Mouse (Mus musculus): ENCODE measurements around the gene Nid1. TPM values are rescaled to one million over a fixed set of nuclear protein-coding genes. Genes with fewer than 3 reads are reported as not detected.
"Not testable (repeated sequence)": the region's sequence is repeated elsewhere in the genome, so short reads cannot be mapped to it uniquely, and the experiment has no call there.

The Nid1 gene
- 0.50 TPM for polyA plus RNA-seq (2021)

GRCm38 (mm10) chr13:13437460-13438015 lies at the start of gene Nid1:
Gene Nid1, plus strand, starts transcription at chr13:13437551.
- H3K27me3 ChIP-seq; ATAC-seq; in situ Hi-C loops (cut with MboI; ENCODE audit: low pct_unique_long_range_greater_than_20kb); POLR2A ChIA-PET; CTCF ChIA-PET; DNase-seq (ENCODE audit: low read depth, low spot score): not testable (repeated sequence)

DNA sequence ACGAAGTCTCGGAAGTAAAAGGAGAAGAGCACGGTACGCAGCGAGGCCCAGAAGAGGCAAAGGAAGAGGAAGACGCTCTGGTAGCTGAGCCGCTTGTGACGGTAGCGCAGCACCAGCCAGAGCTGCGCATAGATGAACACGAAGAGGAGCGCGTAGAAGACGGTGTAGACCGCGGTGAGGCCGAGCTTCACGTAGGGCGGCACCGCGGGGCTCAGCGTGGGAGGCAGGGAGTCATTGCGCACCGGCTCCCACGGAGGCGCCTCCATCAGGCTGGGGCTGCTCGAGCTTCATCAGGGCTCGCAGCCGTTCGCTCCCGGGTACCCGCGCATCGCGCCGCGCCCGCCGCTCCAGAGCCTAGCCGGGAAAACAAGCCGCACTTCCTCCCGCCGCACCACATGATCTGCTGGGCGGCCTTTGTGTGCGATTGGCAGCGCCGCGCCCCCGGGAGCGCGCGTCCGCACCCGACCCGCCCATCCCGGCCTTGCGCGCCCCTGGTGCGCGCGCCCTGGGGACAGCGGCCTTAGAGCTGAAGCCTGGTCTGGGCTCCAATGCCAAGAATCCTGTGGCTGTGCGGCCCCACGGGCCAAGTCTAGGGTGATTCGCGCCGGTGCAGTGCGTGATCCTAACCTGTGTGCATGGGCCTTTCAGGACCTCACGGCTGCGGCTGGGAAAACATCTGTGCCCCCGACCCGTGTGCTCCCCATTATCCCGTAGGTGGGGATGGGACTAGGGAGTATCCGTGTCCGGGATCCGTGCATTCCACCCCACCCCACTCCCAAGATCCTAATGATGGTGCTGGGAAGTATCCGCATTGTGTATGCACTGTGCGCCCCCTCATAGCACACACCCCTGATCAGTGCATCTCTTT lies 43.9 kb upstream of the Nid1 start, which contains the start of gene Gpr137b:
TSS of gene Gpr137b (minus strand) at position 787 of the 868 bp plus-strand sequence.
- DNase-seq (ENCODE audit: low read depth, low spot score); in situ Hi-C loops (cut with MboI; ENCODE audit: low pct_unique_long_range_greater_than_20kb); CTCF ChIA-PET; POLR2A ChIA-PET; H3K27me3 ChIP-seq: not testable (repeated sequence)
- ATAC-seq, result peak; percentile 78

GRCm38 (mm10) chr13:13394096-13394395 lies 43.3 kb upstream of the Nid1 start:
- in situ Hi-C loops (cut with MboI; ENCODE audit: low pct_unique_long_range_greater_than_20kb); POLR2A ChIA-PET; CTCF ChIA-PET; DNase-seq (ENCODE audit: low read depth, low spot score); H3K27me3 ChIP-seq: not testable (repeated sequence)
- peak; percentile 1 for ATAC-seq

DNA sequence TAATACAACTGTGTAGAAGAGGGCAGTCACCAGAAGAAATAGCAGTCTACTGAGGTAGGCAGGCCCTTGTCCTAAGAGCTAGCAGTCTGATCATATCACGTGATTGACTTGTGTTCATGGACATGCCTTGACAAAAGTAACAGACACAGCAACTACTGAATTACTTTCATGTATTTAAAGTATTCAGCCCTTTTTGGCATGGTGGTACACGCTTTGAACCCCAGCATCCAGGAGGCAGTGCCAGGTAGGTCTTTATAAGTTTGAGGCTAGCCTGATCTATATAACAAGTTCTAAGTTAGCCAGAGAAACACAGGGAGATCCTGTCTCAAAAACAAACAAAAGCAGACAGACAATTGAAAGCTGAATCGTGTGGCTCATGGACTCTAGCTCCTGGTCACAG lies 36.5 kb upstream of the Nid1 start:
- in situ Hi-C loops (cut with MboI; ENCODE audit: low pct_unique_long_range_greater_than_20kb); H3K27me3 ChIP-seq; ATAC-seq; CTCF ChIA-PET; DNase-seq (ENCODE audit: low read depth, low spot score); POLR2A ChIA-PET: not testable (repeated sequence)

- in situ Hi-C loops (cut with MboI; ENCODE audit: low pct_unique_long_range_greater_than_20kb); CTCF ChIA-PET; H3K27me3 ChIP-seq; ATAC-seq; DNase-seq (ENCODE audit: low read depth, low spot score); POLR2A ChIA-PET: not testable (repeated sequence)
These were observed 34.5 kb upstream of the Nid1 start for GRCm38 (mm10) chr13:13402818-13403217.

DNA sequence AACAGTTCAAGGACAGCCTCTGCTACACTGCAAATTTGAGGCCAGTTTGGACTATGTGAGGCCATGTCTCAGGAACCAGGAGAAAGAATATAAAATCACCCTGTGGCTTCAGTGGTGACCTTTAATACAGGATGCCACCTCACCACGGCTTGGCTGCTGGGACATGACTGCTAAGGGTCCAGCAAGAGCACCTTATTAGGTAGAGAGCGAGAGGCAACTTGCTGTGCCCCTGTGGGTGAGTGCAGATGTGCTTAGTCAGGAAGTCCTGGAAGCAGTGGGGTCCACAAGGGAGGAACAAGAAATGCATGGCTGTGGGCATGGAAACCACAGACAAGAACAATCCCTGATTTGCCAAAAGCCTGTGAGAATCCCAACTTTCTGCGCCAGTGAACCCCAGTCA lies 34.0 kb upstream of the Nid1 start:
- in situ Hi-C loops (cut with MboI; ENCODE audit: low pct_unique_long_range_greater_than_20kb); ATAC-seq; DNase-seq (ENCODE audit: low read depth, low spot score); CTCF ChIA-PET; H3K27me3 ChIP-seq; POLR2A ChIA-PET: not testable (repeated sequence)

DNA sequence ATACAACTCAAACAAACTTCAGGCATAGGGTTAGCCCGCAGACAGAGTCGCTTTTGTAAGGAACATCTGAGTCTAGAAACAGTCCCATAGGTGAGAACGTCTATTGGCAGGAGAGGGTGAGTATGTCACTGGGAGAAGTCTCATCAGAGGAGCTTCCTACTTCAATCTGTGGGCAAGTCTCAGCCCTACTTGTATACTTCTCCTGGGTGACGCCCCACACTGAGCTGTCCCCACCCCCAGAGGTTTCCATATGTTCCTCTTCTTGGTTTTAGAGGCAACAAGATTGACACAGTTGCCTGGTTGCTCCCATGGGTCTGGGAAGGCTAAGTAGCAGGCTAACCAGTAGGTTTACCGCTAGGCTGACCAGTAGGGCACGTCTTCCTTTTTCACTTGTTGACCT lies 33.5 kb upstream of the Nid1 start:
- ATAC-seq; POLR2A ChIA-PET; H3K27me3 ChIP-seq; DNase-seq (ENCODE audit: low read depth, low spot score); CTCF ChIA-PET; in situ Hi-C loops (cut with MboI; ENCODE audit: low pct_unique_long_range_greater_than_20kb): not testable (repeated sequence)

DNA sequence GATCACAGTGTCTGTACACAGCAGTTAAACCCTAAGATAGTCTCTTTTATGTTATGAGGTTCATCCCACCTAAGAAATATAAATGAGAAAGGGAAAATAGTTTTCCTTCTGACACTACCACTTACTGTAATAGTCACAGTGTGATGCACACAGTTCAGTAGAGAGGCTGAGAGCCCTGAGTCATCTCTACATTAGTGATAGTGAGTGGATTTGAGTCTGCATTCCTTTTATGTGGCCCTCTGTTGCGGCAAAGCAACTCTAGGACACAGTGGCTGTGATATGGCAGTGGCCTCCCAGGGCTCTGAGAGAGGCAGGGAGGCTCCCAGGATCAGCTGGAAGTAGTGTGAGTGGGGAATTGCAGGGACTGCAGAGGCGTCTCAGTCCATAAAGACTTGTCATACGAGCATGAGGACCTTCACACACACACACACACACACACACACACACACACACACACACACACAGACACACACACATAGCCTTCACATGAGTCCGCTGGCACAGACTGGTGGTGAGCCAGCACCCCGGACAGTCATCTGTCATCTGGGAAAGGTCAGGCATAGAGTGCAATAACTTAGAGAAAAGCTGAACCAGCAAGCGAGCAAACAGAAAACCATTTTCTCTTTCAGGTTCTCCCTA lies 32.7 kb upstream of the Nid1 start:
- CTCF ChIA-PET; POLR2A ChIA-PET; in situ Hi-C loops (cut with MboI; ENCODE audit: low pct_unique_long_range_greater_than_20kb); DNase-seq (ENCODE audit: low read depth, low spot score); H3K27me3 ChIP-seq: not testable (repeated sequence)
- ATAC-seq, result peak; percentile 98

- ATAC-seq; in situ Hi-C loops (cut with MboI; ENCODE audit: low pct_unique_long_range_greater_than_20kb); H3K27me3 ChIP-seq; CTCF ChIA-PET; DNase-seq (ENCODE audit: low read depth, low spot score); POLR2A ChIA-PET: not testable (repeated sequence)
These were observed 31.8 kb upstream of the Nid1 start for GRCm38 (mm10) chr13:13405511-13405910.

DNA sequence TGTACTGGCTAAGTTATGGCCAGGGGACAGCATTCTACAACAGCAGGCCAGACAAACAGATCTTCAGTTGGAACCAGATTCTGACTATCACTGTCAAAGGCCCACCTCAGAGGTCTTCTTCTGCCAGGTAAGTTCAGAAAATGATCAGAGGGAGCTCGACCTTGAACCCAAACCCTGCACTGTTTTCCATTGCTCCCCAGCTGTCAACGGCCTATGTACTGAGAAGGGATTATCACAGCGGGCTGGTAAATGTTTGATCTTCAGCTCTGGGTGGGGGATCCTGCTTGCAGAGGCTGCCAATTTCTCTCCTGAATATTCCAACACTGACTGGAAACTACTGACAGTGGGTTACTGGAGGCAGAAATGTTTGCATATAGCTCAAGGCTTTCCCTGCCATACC lies 23.1 kb upstream of the Nid1 start:
- ATAC-seq (no peak), DNase-seq (ENCODE audit: low read depth, low spot score) (no peak)
- POLR2A ChIA-PET, result no interaction called here
- H3K27me3 ChIP-seq, result no peaks in the 10 kb centered on the region
- TF ChIP-seq CTCF (IDR thresholded peaks at IDR 0.05), result no peak
- in situ Hi-C loops (cut with MboI; ENCODE audit: low pct_unique_long_range_greater_than_20kb), result loop anchor here (10.0 kb wide), 1 partner anchor 489 kb away; no protein-coding TSS in a partner anchor
- CTCF ChIA-PET, result no interaction called here
